ENCODE assay signal across 9 mouse cellular contexts in genomic region chr8:105152623-105153398, GRCm38 (mm10). TPM values are rescaled to one million over a fixed set of nuclear protein-coding genes. Genes with fewer than 3 reads are reported as not detected.
DNase-seq lines count a peak whose midpoint lies in the region; ATAC-seq and TF ChIP-seq lines count a peak whose summit lies in the region.
"Had no signal": no experiment of that assay in that cellular context is flagged by ENCODE, and none has a peak within 500 bp of the region (broad histone marks: within the 10 kb centered on the region; RNA-seq: fewer than 3 reads in every experiment).

No protein-coding gene starts in this region.

- no peak for TF ChIP-seq EP300 in ES-Bruce4 (IDR thresholded peaks at IDR 0.05; ENCODE audit: insufficient read depth, low read depth, low read length)
- no peak for TF ChIP-seq EP300 in heart, postnatal 0 days (IDR thresholded peaks at IDR 0.05; ENCODE audit: low read depth)

- no peaks in the 10 kb centered on the region for H3K9me3 ChIP-seq in ES-Bruce4 (replicated peaks; ENCODE audit: control insufficient read depth, insufficient read depth, low read length, poor library complexity, severe bottlenecking)
- no peaks in the 10 kb centered on the region for H3K9me3 ChIP-seq in forebrain, embryonic 16.5 days (ENCODE audit: control insufficient read depth, low read length)
- no peaks in the 10 kb centered on the region for H3K9me3 ChIP-seq in heart, postnatal 0 days (replicated peaks; ENCODE audit: control insufficient read depth, low read length)
- no peaks in the 10 kb centered on the region for H3K9me3 ChIP-seq in liver, embryonic 12.5 days (replicated peaks)
- H3K9me3 ChIP-seq in neural tube, embryonic 11.5 days (ENCODE audit: control insufficient read depth, low read length): no peaks in the 10 kb centered on the region

- peak overlapping the region; percentile 24 for H3K4me3 ChIP-seq in ES-Bruce4 (ENCODE audit: low read depth, low read length)
- H3K4me3 ChIP-seq in cerebellum, adult 2 months (replicated peaks; ENCODE audit: insufficient read depth, low read depth, low read length): peak overlapping the region; percentile 39
- H3K4me3 ChIP-seq in forebrain, embryonic 16.5 days (replicated peaks; ENCODE audit: low read length): peak overlapping the region; percentile 41
- H3K4me3 ChIP-seq in heart, postnatal 0 days (ENCODE audit: low read depth, low read length): peak overlapping the region; percentile 36
- H3K4me3 ChIP-seq in liver, embryonic 12.5 days: peak overlapping the region; percentile 16
- peak overlapping the region; percentile 17 for H3K4me3 ChIP-seq in neural tube, embryonic 11.5 days (ENCODE audit: low read depth, low read length)

- no peak for TF ChIP-seq CTCF in ES-Bruce4 (IDR thresholded peaks at IDR 0.05; ENCODE audit: low read depth, low read length)
- no peak for TF ChIP-seq CTCF in cerebellum, adult 2 months (IDR thresholded peaks at IDR 0.05; ENCODE audit: borderline replicate concordance, insufficient read depth, low read depth, low read length)
- TF ChIP-seq CTCF in heart, postnatal 0 days (IDR thresholded peaks at IDR 0.05; ENCODE audit: low read depth): no peak

- peak overlapping the region; percentile 80 for H3K4me2 ChIP-seq in forebrain, embryonic 16.5 days (ENCODE audit: low read length)
- peak overlapping the region; percentile 61 for H3K4me2 ChIP-seq in heart, postnatal 0 days (ENCODE audit: low read depth, low read length)
- peak overlapping the region; percentile 53 for H3K4me2 ChIP-seq in liver, embryonic 12.5 days
- peak overlapping the region; percentile 50 for H3K4me2 ChIP-seq in neural tube, embryonic 11.5 days (ENCODE audit: low read depth)

- H3K9ac ChIP-seq in ES-Bruce4 (ENCODE audit: low read depth, poor library complexity, severe bottlenecking): peak overlapping the region; percentile 17
- H3K9ac ChIP-seq in forebrain, embryonic 16.5 days (replicated peaks; ENCODE audit: low read depth, low read length): peak overlapping the region; percentile 54
- H3K9ac ChIP-seq in heart, postnatal 0 days (replicated peaks; ENCODE audit: low read depth, low read length): 0 out of 2 replicates have a peak overlapping the region, but pooled peaks have one; percentile 8
- no peak overlapping the region for H3K9ac ChIP-seq in liver, embryonic 12.5 days
- peak overlapping the region; percentile 43 for H3K9ac ChIP-seq in neural tube, embryonic 11.5 days (ENCODE audit: low read length)

- peak; percentile 65 to 76 for DNase-seq in cerebellum, adult 2 months
- DNase-seq in heart, postnatal 0 days (ENCODE audit: low spot score): peak; percentile 29
- DNase-seq in kidney, postnatal 25 days: peak; percentile 92 to 94
- peak; percentile 71 for DNase-seq in neural tube, embryonic 11.5 days (ENCODE audit: low spot score)
- DNase-seq in urinary bladder, adult 2 months (ENCODE audit: low spot score): peak; percentile 45

- H3K36me3 ChIP-seq in ES-Bruce4 (ENCODE audit: control insufficient read depth, insufficient read depth, low read length, poor library complexity, severe bottlenecking): no peaks in the 10 kb centered on the region
- no peaks in the 10 kb centered on the region for H3K36me3 ChIP-seq in forebrain, embryonic 16.5 days (ENCODE audit: control insufficient read depth, insufficient read depth)
- no peaks in the 10 kb centered on the region for H3K36me3 ChIP-seq in heart, postnatal 0 days (replicated peaks; ENCODE audit: control insufficient read depth, insufficient read depth, low read length)
- no peaks in the 10 kb centered on the region for H3K36me3 ChIP-seq in liver, embryonic 12.5 days
- no peaks in the 10 kb centered on the region for H3K36me3 ChIP-seq in neural tube, embryonic 11.5 days (ENCODE audit: control insufficient read depth, insufficient read depth, low read length)

- H3K27ac ChIP-seq in ES-Bruce4 (ENCODE audit: insufficient read depth, low read length): no peak overlapping the region
- no peak overlapping the region for H3K27ac ChIP-seq in cerebellum, adult 2 months (ENCODE audit: insufficient read depth, low read length)
- H3K27ac ChIP-seq in forebrain, embryonic 16.5 days (ENCODE audit: low read length): peak overlapping the region; percentile 63
- no peak overlapping the region for H3K27ac ChIP-seq in heart, postnatal 0 days (ENCODE audit: low read depth)
- H3K27ac ChIP-seq in liver, embryonic 12.5 days: no peak overlapping the region
- no peak overlapping the region for H3K27ac ChIP-seq in neural tube, embryonic 11.5 days (ENCODE audit: low read depth, low read length)

- no peaks in the 10 kb centered on the region for H3K4me1 ChIP-seq in ES-Bruce4 (ENCODE audit: control insufficient read depth, insufficient read depth, low read length)
- no peaks in the 10 kb centered on the region; the same call in 1 of the 2 replicates for H3K4me1 ChIP-seq in cerebellum, adult 2 months (ENCODE audit: control insufficient read depth, insufficient read depth, low read length)
- H3K4me1 ChIP-seq in forebrain, embryonic 16.5 days (replicated peaks; ENCODE audit: control insufficient read depth, insufficient read depth, low read length): peaks cover 12% of the 10 kb centered on the region
- H3K4me1 ChIP-seq in heart, postnatal 0 days (ENCODE audit: control insufficient read depth, insufficient read depth): peaks cover 6% of the 10 kb centered on the region; the same call in 1 of the 2 replicates
- 0 out of 2 replicates have a peak, but pooled peaks cover 5% of the 10 kb centered on the region for H3K4me1 ChIP-seq in liver, embryonic 12.5 days
- no peaks in the 10 kb centered on the region for H3K4me1 ChIP-seq in neural tube, embryonic 11.5 days (ENCODE audit: control insufficient read depth, insufficient read depth, low read length)

- no peak for TF ChIP-seq POLR2A in ES-Bruce4 (IDR thresholded peaks at IDR 0.05; ENCODE audit: insufficient read depth, low read length)
- TF ChIP-seq POLR2A in cerebellum, adult 2 months (IDR thresholded peaks at IDR 0.05; ENCODE audit: borderline replicate concordance, insufficient read depth, low read length): no peak

- no peaks in the 10 kb centered on the region for H3K27me3 ChIP-seq in ES-Bruce4 (ENCODE audit: control insufficient read depth, insufficient read depth, low read length, poor library complexity, severe bottlenecking)
- no peaks in the 10 kb centered on the region for H3K27me3 ChIP-seq in cerebellum, adult 2 months (ENCODE audit: control insufficient read depth, insufficient read depth, low read length)
- H3K27me3 ChIP-seq in forebrain, embryonic 16.5 days (replicated peaks; ENCODE audit: control insufficient read depth, insufficient read depth, low read length): no peaks in the 10 kb centered on the region
- no peaks in the 10 kb centered on the region for H3K27me3 ChIP-seq in heart, postnatal 0 days (ENCODE audit: control insufficient read depth, insufficient read depth, low read length)
- H3K27me3 ChIP-seq in liver, embryonic 12.5 days (replicated peaks): peaks cover 47% of the 10 kb centered on the region
- peaks cover 3% of the 10 kb centered on the region; the same call in 1 of the 2 replicates for H3K27me3 ChIP-seq in neural tube, embryonic 11.5 days (ENCODE audit: control insufficient read depth, insufficient read depth, low read length)

- 4% methylated on average over 27 of the region's 27 CpGs for WGBS in cerebellum, adult 2 months
- WGBS in forebrain, embryonic 16.5 days: under 1% methylated on average over 27 of the region's 27 CpGs
- WGBS in heart, postnatal 0 days: 5% methylated on average over 27 of the region's 27 CpGs
- 17% methylated on average over 27 of the region's 27 CpGs for WGBS in liver, embryonic 12.5 days (ENCODE audit: insufficient replicate concordance)
- WGBS in neural tube, embryonic 11.5 days: 2% methylated on average over 27 of the region's 27 CpGs

- ATAC-seq in forebrain, embryonic 16.5 days: peak; percentile 89
- peak; percentile 67 for ATAC-seq in heart, postnatal 0 days (ENCODE audit: insufficient read depth, low read depth)
- no peak for ATAC-seq in liver, embryonic 12.5 days
- peak; percentile 77 for ATAC-seq in neural tube, embryonic 11.5 days (ENCODE audit: insufficient read depth, low FRiP score, low TSS enrichment)

RNA-seq across cellular contexts. Expression of gene Cbfb, which starts 17.7 kb away (rescaled TPM):
- polyA plus RNA-seq in ES-Bruce4 (2011; ENCODE audit: insufficient read depth, insufficient read length, low read depth, missing spikeins): 77.5 and 85.5 TPM in 2 replicates
- polyA plus RNA-seq in cerebellum, adult 2 months (2012; rRNA removed): 14.5 and 15.1 TPM in 2 replicates
- 34.2 and 40.1 TPM in 2 replicates for polyA plus RNA-seq in forebrain, embryonic 16.5 days (2015; fragmentation: Nextera tagmentation; extraction: Ambion mirVana)
- 50.0 and 70.0 TPM in 2 replicates for total RNA-seq in heart, postnatal 0 days (2014; rRNA removed; ENCODE audit: low replicate concordance)
- 26.8 and 27.0 TPM in 2 replicates for polyA plus RNA-seq in heart, postnatal 0 days (2015; fragmentation: Nextera tagmentation; extraction: Ambion mirVana)
- polyA plus RNA-seq in liver, embryonic 12.5 days (2016; fragmentation: Nextera tagmentation; extraction: Ambion mirVana): 19.1 and 19.6 TPM in 2 replicates
- polyA plus RNA-seq in neural tube, embryonic 11.5 days (2014; fragmentation: Nextera tagmentation; extraction: Ambion mirVana): 75.4 and 79.8 TPM in 2 replicates
- 28.0 and 30.1 TPM in 2 replicates for polyA plus RNA-seq in urinary bladder, adult 2 months (2012; rRNA removed)

RNA-seq across cellular contexts. Expression of gene Ces4a, which starts 21.2 kb away (rescaled TPM):
- polyA plus RNA-seq in ES-Bruce4 (2011; ENCODE audit: insufficient read depth, insufficient read length, low read depth, missing spikeins): not detected in 2 replicates
- 0.07 TPM in 1 of 2 replicates, not detected in the other for polyA plus RNA-seq in cerebellum, adult 2 months (2012; rRNA removed)
- 0.11 and 0.29 TPM in 2 replicates for polyA plus RNA-seq in forebrain, embryonic 16.5 days (2015; fragmentation: Nextera tagmentation; extraction: Ambion mirVana)
- total RNA-seq in heart, postnatal 0 days (2014; rRNA removed; ENCODE audit: low replicate concordance): not detected in 2 replicates
- not detected in 2 replicates for polyA plus RNA-seq in heart, postnatal 0 days (2015; fragmentation: Nextera tagmentation; extraction: Ambion mirVana)
- not detected in 2 replicates for polyA plus RNA-seq in liver, embryonic 12.5 days (2016; fragmentation: Nextera tagmentation; extraction: Ambion mirVana)
- polyA plus RNA-seq in neural tube, embryonic 11.5 days (2014; fragmentation: Nextera tagmentation; extraction: Ambion mirVana): not detected in 2 replicates
- polyA plus RNA-seq in urinary bladder, adult 2 months (2012; rRNA removed): not detected in 2 replicates
- polyA plus RNA-seq: C2C12 had no signal

Comparison
In these comparisons a context has a peak if more than half of its experiments do, and no peak if none do; other contexts are left out.
1. DNase-seq: peak in every context shown above with its lines; median percentile 93 in kidney, postnatal 25 days; 71 in neural tube, embryonic 11.5 days; 70 in cerebellum, adult 2 months; 45 in urinary bladder, adult 2 months; 29 in heart, postnatal 0 days.